Mouse (Mus musculus) stomach, embryonic 16.5 days (tissue): ENCODE measurements at regions not wholly inside any gene's neighbourhood (a gene's known extent, or its start where the extent isn't known, plus 50 kb on each side); places are given as distances from the start of the nearest gene placed in this dataset.

Source experiments
- ATAC-seq: fragments of 200-750 bp; cut with Nextera tagmentation; 2 replicates; pipeline ENCODE4 v1.8.0; 2017; ENCODE audit warnings: moderate number of reproducible peaks, moderate TSS enrichment; ENCODE audit not compliant: insufficient read depth, low FRiP score
- H3K27ac ChIP-seq: fragments of 300-500 bp; sonication (generic); 2 replicates; pipeline ENCODE4 v1.5.1; 2014; ENCODE audit warnings: low read length
- H3K27me3 ChIP-seq: fragments of 300-500 bp; sonication (generic); 2 replicates; pipeline ENCODE4 v1.6.1; 2014; ENCODE audit warnings: low read length, control low read depth, mixed read lengths; ENCODE audit not compliant: control insufficient read depth, insufficient read depth
- H3K36me3 ChIP-seq: fragments of 300-500 bp; sonication (generic); 2 replicates; pipeline ENCODE4 v1.6.1; 2014; ENCODE audit warnings: low read length; ENCODE audit not compliant: control insufficient read depth, insufficient read depth
- H3K4me1 ChIP-seq: fragments of 300-500 bp; sonication (generic); 2 replicates; pipeline ENCODE4 v1.6.1; 2014; ENCODE audit warnings: low read length, control low read depth, mixed read lengths; ENCODE audit not compliant: control insufficient read depth, insufficient read depth
- H3K4me2 ChIP-seq: fragments of 300-500 bp; sonication (generic); 2 replicates; pipeline ENCODE4 v1.6.1; 2014; ENCODE audit warnings: low read depth, low read length, mixed read lengths
- H3K4me3 ChIP-seq: fragments of 300-500 bp; sonication (generic); replicated peaks from 2 replicates; pipeline ENCODE4 v1.5.1; 2014; ENCODE audit warnings: mild to moderate bottlenecking, low read length
- H3K9ac ChIP-seq: fragments of 300-500 bp; sonication (generic); 2 replicates; pipeline ENCODE4 v1.6.1; 2014; ENCODE audit warnings: low read length
- H3K9me3 ChIP-seq: fragments of 300-500 bp; sonication (generic); replicated peaks from 2 replicates; pipeline ENCODE4 v1.6.1; 2016; ENCODE audit warnings: low read length, control low read depth; ENCODE audit not compliant: control insufficient read depth
- WGBS: fragments of 180-500 bp; shearing (Covaris S2); extraction: QIAGEN DNeasy Blood & Tissue Kit; methylation state at CpG from one replicate; pipeline ENCODE4 v1.1.7; 2014; 5-methylcytosine and 5-hydroxymethylcytosine counted together

DNA sequence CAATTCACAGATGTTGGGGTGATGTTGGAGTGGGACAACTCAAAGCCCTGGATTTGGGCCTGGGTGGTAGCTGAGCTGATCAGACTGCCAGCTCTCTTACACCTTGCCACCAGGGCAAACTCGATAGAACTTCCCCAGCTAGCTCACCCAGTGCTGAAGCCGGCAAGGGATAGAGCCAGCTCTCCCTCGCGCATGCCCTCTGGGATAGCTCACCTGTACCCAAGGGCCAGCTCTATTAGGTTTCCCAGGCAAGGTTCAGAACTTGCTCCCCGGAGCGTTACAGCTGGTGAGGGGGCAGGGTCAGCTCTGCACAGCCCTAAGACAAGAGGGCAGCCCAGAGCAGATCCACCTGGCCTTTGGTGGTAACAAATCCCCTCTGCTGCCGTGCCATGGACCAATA is 54.1 kb upstream of the 1700012A03Rik start:
- no peak overlapping the region for H3K9ac ChIP-seq
- H3K9me3 ChIP-seq: no peaks in the 10 kb centered on the region
- 89% methylated on average over 7 of the region's 7 CpGs for WGBS
- no peak overlapping the region for H3K4me2 ChIP-seq
- H3K4me3 ChIP-seq: no peak overlapping the region
- no peaks in the 10 kb centered on the region for H3K36me3 ChIP-seq
- no peaks in the 10 kb centered on the region for H3K27me3 ChIP-seq
- no peak for ATAC-seq
- H3K27ac ChIP-seq: no peak overlapping the region
- H3K4me1 ChIP-seq: no peaks in the 10 kb centered on the region

DNA sequence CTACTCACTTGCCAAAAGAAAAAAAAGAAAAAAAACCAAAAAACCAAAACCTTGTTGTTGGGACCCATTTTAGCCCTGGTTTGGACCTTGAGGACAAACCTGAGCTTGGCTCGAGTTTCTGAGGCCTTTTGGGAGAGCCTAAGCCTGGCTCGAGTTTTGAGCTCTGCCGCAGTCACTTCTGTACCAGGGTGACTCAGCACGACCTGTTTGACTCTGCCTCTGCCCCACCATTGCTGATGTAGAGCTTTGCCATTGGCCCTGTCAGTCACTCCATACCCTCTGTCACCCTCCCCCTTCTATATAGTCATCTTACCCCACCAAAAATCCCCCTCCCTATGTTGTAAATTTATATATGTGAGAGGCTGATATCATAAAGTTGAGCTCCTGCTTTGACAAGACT is 54.8 kb upstream of the 1700012A03Rik start:
- Histone ChIP-seq H3K4me1 (no peaks in the 10 kb centered on the region), H3K4me2 (no peak overlapping the region), H3K27ac (no peak overlapping the region), H3K36me3 (no peaks in the 10 kb centered on the region), H3K4me3 (no peak overlapping the region), H3K27me3 (no peaks in the 10 kb centered on the region), H3K9ac (no peak overlapping the region), H3K9me3 (no peaks in the 10 kb centered on the region)
- 74% methylated on average over 4 of the region's 4 CpGs for WGBS
- no peak for ATAC-seq

DNA sequence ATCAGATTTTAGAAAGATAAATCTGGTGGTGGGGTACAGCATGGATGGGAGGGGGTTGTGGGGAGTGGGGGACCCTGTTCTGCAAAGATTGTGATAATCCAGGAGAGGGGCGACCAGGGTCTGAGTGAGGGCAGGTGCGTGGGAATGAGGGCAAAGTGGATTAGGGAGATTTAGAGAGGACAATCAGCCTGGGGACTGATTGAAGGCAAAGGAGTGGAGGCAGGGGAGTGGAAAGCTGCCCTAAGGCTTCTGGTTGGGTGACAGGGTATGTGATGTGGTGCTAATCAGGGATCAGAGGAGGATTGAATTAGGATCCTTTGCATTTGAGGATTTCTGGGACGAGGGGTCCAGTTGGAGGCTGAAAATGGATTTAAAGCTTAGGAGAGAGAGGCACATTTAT is 64.3 kb upstream of the 1700012A03Rik start:
- no peak for ATAC-seq
- H3K27ac ChIP-seq: no peak overlapping the region
- H3K4me3 ChIP-seq: no peak overlapping the region
- no peak overlapping the region for H3K4me2 ChIP-seq
- no peaks in the 10 kb centered on the region for H3K27me3 ChIP-seq
- WGBS: 50% methylated on average over 3 of the region's 3 CpGs
- no peaks in the 10 kb centered on the region for H3K4me1 ChIP-seq
- no peaks in the 10 kb centered on the region for H3K9me3 ChIP-seq
- H3K36me3 ChIP-seq: no peaks in the 10 kb centered on the region
- H3K9ac ChIP-seq: no peak overlapping the region

DNA sequence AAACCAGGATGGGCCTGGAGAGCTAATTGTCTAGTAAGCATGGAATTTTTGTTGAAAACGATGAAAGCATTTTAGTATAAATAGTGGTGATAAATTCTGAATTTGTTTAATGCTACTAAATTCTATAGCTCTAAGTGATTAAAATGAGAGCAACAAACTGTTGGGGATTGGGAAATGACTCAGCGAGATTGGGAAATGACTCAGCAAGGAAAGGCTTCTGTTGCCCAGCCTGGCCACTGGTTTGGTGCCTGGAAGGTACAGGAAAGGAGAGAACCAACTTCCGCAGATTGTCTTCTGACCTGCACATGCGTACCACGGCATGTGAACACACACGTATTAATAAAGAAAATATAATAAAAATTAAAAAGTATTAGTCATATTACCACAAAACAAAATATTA is 73.3 kb upstream of the 1700012A03Rik start:
- Histone ChIP-seq H3K27me3 (no peaks in the 10 kb centered on the region), H3K36me3 (no peaks in the 10 kb centered on the region), H3K4me2 (no peak overlapping the region), H3K9ac (no peak overlapping the region), H3K27ac (no peak overlapping the region), H3K9me3 (no peaks in the 10 kb centered on the region), H3K4me1 (no peaks in the 10 kb centered on the region), H3K4me3 (no peak overlapping the region)
- ATAC-seq: no peak
- 85% methylated on average over 6 of the region's 6 CpGs for WGBS

DNA sequence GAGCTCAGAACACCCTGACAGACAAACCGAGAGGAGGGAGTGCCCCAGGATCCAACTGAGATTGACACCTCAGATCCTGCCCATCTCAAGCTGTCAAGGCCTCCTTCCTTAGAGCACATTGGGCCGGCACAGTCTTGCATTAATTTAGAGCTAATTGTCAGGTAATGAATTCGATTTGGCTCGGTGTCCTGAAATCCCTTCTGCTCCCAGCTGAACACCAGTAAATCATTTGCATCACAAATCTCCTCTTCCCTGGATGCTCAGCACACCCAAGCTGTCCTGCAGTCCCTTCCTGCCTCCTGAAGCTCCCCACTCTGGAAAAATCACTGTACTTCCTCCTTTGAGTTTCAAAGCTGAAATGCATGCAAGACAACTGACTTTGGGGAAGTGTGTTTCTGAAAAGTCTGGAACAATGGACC is 102.0 kb upstream of the 1700012A03Rik start:
- H3K9me3 ChIP-seq: no peaks in the 10 kb centered on the region
- no peak for ATAC-seq
- WGBS: 51% methylated on average over 4 of the region's 4 CpGs
- no peaks in the 10 kb centered on the region for H3K36me3 ChIP-seq
- H3K9ac ChIP-seq: no peak overlapping the region
- no peak overlapping the region for H3K27ac ChIP-seq
- no peak overlapping the region for H3K4me2 ChIP-seq
- no peak overlapping the region for H3K4me3 ChIP-seq
- H3K4me1 ChIP-seq: no peaks in the 10 kb centered on the region
- H3K27me3 ChIP-seq: no peaks in the 10 kb centered on the region

DNA sequence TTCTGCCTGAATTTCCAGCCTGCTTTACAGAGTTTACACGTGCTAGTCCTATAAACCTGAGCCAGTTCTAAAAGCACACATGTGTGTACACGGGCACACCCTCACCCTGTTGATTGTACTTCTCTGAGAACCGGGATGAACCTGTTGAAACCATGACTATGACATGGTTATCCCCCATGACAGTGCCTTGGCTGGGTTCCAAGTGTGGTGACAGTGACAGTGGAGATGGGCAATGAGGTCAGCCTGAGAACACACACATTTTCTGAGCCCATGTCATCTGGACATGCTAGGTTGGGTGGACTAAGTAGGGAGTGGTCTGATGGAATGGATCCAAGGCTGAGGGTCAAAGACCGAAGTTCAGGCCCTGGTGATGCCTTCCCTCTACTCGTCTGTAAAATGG is 103.5 kb upstream of the 1700012A03Rik start:
- Histone ChIP-seq H3K27me3 (no peaks in the 10 kb centered on the region), H3K4me3 (no peak overlapping the region), H3K36me3 (no peaks in the 10 kb centered on the region), H3K27ac (no peak overlapping the region), H3K9me3 (no peaks in the 10 kb centered on the region), H3K4me2 (no peak overlapping the region), H3K4me1 (no peaks in the 10 kb centered on the region), H3K9ac (no peak overlapping the region)
- WGBS: 83% methylated on average over 5 of the region's 5 CpGs
- ATAC-seq: no peak

DNA sequence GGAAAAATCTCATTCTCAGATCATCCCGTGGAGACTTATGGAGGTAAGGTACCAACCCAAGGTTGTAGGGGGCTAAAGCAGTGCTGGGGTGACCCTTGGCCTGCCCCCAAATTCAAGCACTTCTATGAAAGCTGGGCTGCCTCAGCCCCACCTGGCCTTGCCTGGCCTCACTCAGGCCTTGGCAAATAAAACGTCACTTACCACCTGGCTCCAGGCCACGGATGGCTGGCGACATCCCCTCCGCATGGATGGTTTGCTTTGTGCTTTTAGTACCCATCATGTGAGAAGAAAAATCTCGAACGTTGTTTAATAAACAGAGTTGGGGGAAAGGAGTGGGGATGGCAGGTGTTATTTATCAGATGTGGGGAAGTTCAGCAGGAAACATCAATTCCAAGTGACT is 104.7 kb upstream of the 1700012A03Rik start:
- Histone ChIP-seq H3K4me2 (no peak overlapping the region), H3K36me3 (no peaks in the 10 kb centered on the region), H3K27ac (no peak overlapping the region), H3K9ac (no peak overlapping the region), H3K4me1 (no peaks in the 10 kb centered on the region), H3K9me3 (no peaks in the 10 kb centered on the region), H3K27me3 (no peaks in the 10 kb centered on the region), H3K4me3 (no peak overlapping the region)
- WGBS: 27% methylated on average over 7 of the region's 7 CpGs
- ATAC-seq: no peak

DNA sequence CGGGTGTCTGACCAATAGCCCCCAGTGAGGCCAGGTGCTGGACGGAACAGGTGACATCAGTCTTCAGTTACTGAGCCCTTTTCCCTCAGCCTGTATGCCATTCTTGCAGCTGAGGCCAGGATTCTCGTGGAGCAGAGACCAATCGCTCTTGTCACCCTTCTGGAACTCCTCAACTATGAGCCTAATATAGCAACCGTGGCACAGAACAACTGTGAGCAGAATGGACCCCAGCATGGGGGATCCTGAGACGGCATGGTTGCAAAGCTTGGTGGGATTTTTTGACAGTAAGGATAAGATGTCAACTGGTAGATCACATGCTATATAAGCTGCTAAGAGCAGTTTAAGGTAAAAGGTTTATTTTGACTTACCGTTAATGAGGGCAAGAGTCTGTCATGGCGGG is 105.5 kb upstream of the 1700012A03Rik start:
- 76% methylated on average over 8 of the region's 8 CpGs for WGBS
- no peaks in the 10 kb centered on the region for H3K4me1 ChIP-seq
- no peak for ATAC-seq
- no peak overlapping the region for H3K4me3 ChIP-seq
- H3K4me2 ChIP-seq: no peak overlapping the region
- no peaks in the 10 kb centered on the region for H3K9me3 ChIP-seq
- H3K9ac ChIP-seq: no peak overlapping the region
- H3K27me3 ChIP-seq: no peaks in the 10 kb centered on the region
- H3K36me3 ChIP-seq: no peaks in the 10 kb centered on the region
- H3K27ac ChIP-seq: no peak overlapping the region

DNA sequence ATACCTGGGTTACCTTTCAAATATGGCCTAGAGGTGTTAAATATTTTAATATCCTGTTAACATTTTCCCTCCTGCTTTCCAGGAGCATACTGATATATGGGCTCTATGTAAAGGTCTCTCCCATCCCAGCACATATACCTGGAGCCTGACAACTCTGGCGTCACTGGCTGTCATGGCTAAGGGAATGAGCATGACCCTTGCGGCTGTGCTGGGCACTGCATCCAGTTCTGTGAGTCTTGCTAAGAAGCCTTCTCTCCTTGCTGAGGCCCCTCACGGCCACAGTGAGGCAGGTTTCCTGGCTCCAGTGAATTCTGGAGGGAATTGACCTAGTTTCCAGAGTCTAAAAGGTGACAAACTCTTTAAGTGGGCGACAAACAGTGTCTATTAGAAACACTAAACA is 107.3 kb upstream of the 1700012A03Rik start:
- H3K4me3 ChIP-seq: no peak overlapping the region
- peaks cover 4% of the 10 kb centered on the region; the same call in 1 of the 2 replicates for H3K4me1 ChIP-seq
- H3K4me2 ChIP-seq: no peak overlapping the region
- H3K36me3 ChIP-seq: no peaks in the 10 kb centered on the region
- no peak for ATAC-seq
- no peaks in the 10 kb centered on the region for H3K27me3 ChIP-seq
- WGBS: 56% methylated on average over 4 of the region's 4 CpGs
- H3K27ac ChIP-seq: no peak overlapping the region
- no peak overlapping the region for H3K9ac ChIP-seq
- H3K9me3 ChIP-seq: no peaks in the 10 kb centered on the region
